In genomic region chr6:22205030-22205750, GRCm38 (mm10) we compare ENCODE assay signal across 13 mouse cellular contexts.
DNase-seq lines count a peak whose midpoint lies in the region; ATAC-seq and TF ChIP-seq lines count a peak whose summit lies in the region.
"Had no signal": no experiment of that assay in that cellular context is flagged by ENCODE, and none has a peak within 500 bp of the region (broad histone marks: within the 10 kb centered on the region; RNA-seq: fewer than 3 reads in every experiment).

No protein-coding gene starts in this region.

- WGBS in forebrain, postnatal 0 days: 53% methylated on average over 12 of the region's 12 CpGs

- H3K27ac ChIP-seq in gastrocnemius, adult 2 months: peak overlapping the region; percentile 20
- no peak overlapping the region for H3K27ac ChIP-seq in layer of hippocampus, adult 2 months
- H3K27ac ChIP-seq in forebrain, postnatal 0 days (ENCODE audit: low read depth, low read length): no peak overlapping the region

- H3K9me3 ChIP-seq in forebrain, postnatal 0 days (ENCODE audit: low read length): no peaks in the 10 kb centered on the region
- H3K9me3 ChIP-seq: lung, embryonic 15.5 days had no signal

- H3K4me3 ChIP-seq in gastrocnemius, adult 2 months: peak overlapping the region; percentile 39
- H3K4me3 ChIP-seq in layer of hippocampus, adult 2 months: peak overlapping the region; percentile 38
- H3K4me3 ChIP-seq in forebrain, postnatal 0 days (ENCODE audit: low read depth, low read length): no peak overlapping the region
- H3K4me3 ChIP-seq: lung, embryonic 15.5 days had no signal

- no peaks in the 10 kb centered on the region for H3K36me3 ChIP-seq in forebrain, postnatal 0 days (ENCODE audit: insufficient read depth)
- H3K36me3 ChIP-seq: lung, embryonic 15.5 days had no signal

- no peak overlapping the region for H3K9ac ChIP-seq in forebrain, postnatal 0 days
- H3K9ac ChIP-seq: lung, embryonic 15.5 days had no signal

- intact Hi-C loops in gastrocnemius, adult 2 months (cut with DNase I): no loop called here

- 0 out of 2 replicates have a peak, but pooled peaks cover 9% of the 10 kb centered on the region for H3K4me1 ChIP-seq in forebrain, postnatal 0 days (ENCODE audit: insufficient read depth)

- ATAC-seq in forebrain, postnatal 0 days: peak; percentile 66

- no peak for TF ChIP-seq CTCF in gastrocnemius, adult 2 months (IDR thresholded peaks at IDR 0.05)
- TF ChIP-seq CTCF in layer of hippocampus, adult 2 months (conservative IDR thresholded peaks at IDR 0.05): no peak
- no peak for TF ChIP-seq CTCF in forebrain, postnatal 0 days (IDR thresholded peaks at IDR 0.05; ENCODE audit: low read depth)

- no peak for DNase-seq in gastrocnemius, adult 2 months
- DNase-seq in gastrocnemius, postnatal 10 days: no peak
- no peak for DNase-seq in layer of hippocampus, adult 2 months (ENCODE audit: low spot score in 2 of 2)
- DNase-seq in layer of hippocampus, adult 9-11 months: no peak
- DNase-seq in forebrain, postnatal 0 days: peak; percentile 46
- peak; percentile 49 for DNase-seq in retina, postnatal 1 day
- DNase-seq in gastrocnemius, adult 8-10 months (ENCODE audit: low spot score in 2 of 2): no peak
- DNase-seq in lung, postnatal 4 days: no peak
- DNase-seq: adrenal gland, postnatal 14 days; cerebellum, adult 9-10 months; kidney, adult 8-10 months had no signal

- H3K27me3 ChIP-seq in forebrain, postnatal 0 days (ENCODE audit: insufficient read depth, low read length): no peaks in the 10 kb centered on the region
- H3K27me3 ChIP-seq: lung, embryonic 15.5 days had no signal

- H3K4me2 ChIP-seq in forebrain, postnatal 0 days (ENCODE audit: low read depth): peak overlapping the region; percentile 36
- H3K4me2 ChIP-seq: heart, embryonic 11.5 days had no signal

Comparison
In these comparisons a context has a peak if more than half of its experiments do, and no peak if none do; other contexts are left out.
1. DNase-seq: peak in forebrain, postnatal 0 days (single experiment) and retina, postnatal 1 day (single experiment); none in gastrocnemius, adult 2 months (single experiment), gastrocnemius, postnatal 10 days (single experiment), layer of hippocampus, adult 2 months (0 of 2), layer of hippocampus, adult 9-11 months (single experiment), gastrocnemius, adult 8-10 months (0 of 2) and lung, postnatal 4 days (0 of 2).